Comparison of ENCODE assay signal across 9 mouse cellular contexts in genomic region chr14:14704651-14705050, GRCm38 (mm10). TPM values are rescaled to one million over a fixed set of nuclear protein-coding genes. Genes with fewer than 3 reads are reported as not detected.
DNase-seq lines count a peak whose midpoint lies in the region; ATAC-seq and TF ChIP-seq lines count a peak whose summit lies in the region.
"Had no signal": no experiment of that assay in that cellular context is flagged by ENCODE, and none has a peak within 500 bp of the region (broad histone marks: within the 10 kb centered on the region; RNA-seq: fewer than 3 reads in every experiment).

No protein-coding gene starts in this region.

- H3K27me3 ChIP-seq in heart, embryonic 13.5 days (replicated peaks) = no peaks in the 10 kb centered on the region
- no peaks in the 10 kb centered on the region for H3K27me3 ChIP-seq in ES-Bruce4 (ENCODE audit: control insufficient read depth, insufficient read depth, low read length, poor library complexity, severe bottlenecking)
- H3K27me3 ChIP-seq in hindbrain, embryonic 11.5 days (ENCODE audit: control insufficient read depth, insufficient read depth, low read length) = no peaks in the 10 kb centered on the region
- no peaks in the 10 kb centered on the region for H3K27me3 ChIP-seq in midbrain, embryonic 10.5 days (ENCODE audit: low read depth, poor library complexity, severe bottlenecking)

- DNase-seq in heart, adult 9 months (ENCODE audit: low spot score in 2 of 2) = no peak
- DNase-seq in hindbrain, embryonic 11.5 days (ENCODE audit: low spot score) = no peak
- no peak for DNase-seq in midbrain, embryonic 10.5 days (ENCODE audit: low spot score)
- DNase-seq in retina, postnatal 1 day = no peak
- no peak for DNase-seq in gastrocnemius, postnatal 10 days
- DNase-seq in right cerebral cortex, postnatal 14 days = no peak
- DNase-seq: kidney, adult 2 months had no signal

- H3K4me2 ChIP-seq in heart, embryonic 13.5 days = peak overlapping the region; percentile 78
- H3K4me2 ChIP-seq in hindbrain, embryonic 11.5 days (replicated peaks; ENCODE audit: low read depth, low read length) = peak overlapping the region; percentile 58

- peaks cover 14% of the 10 kb centered on the region for H3K4me1 ChIP-seq in heart, embryonic 13.5 days
- H3K4me1 ChIP-seq in ES-Bruce4 (ENCODE audit: control insufficient read depth, insufficient read depth, low read length) = no peaks in the 10 kb centered on the region
- H3K4me1 ChIP-seq in hindbrain, embryonic 11.5 days (replicated peaks; ENCODE audit: control insufficient read depth, insufficient read depth, low read length) = no peaks in the 10 kb centered on the region
- peaks cover 27% of the 10 kb centered on the region for H3K4me1 ChIP-seq in midbrain, embryonic 10.5 days

- TF ChIP-seq POLR2A in ES-Bruce4 (IDR thresholded peaks at IDR 0.05; ENCODE audit: insufficient read depth, low read length) = no peak

- WGBS in heart, embryonic 13.5 days = 81% methylated on average over 2 of the region's 2 CpGs
- WGBS in hindbrain, embryonic 11.5 days = 73% methylated on average over 2 of the region's 2 CpGs
- WGBS in midbrain, embryonic 10.5 days = 91% methylated on average over 2 of the region's 2 CpGs

- peaks cover 5% of the 10 kb centered on the region for H3K36me3 ChIP-seq in heart, embryonic 13.5 days
- no peaks in the 10 kb centered on the region for H3K36me3 ChIP-seq in ES-Bruce4 (ENCODE audit: control insufficient read depth, insufficient read depth, low read length, poor library complexity, severe bottlenecking)
- H3K36me3 ChIP-seq in hindbrain, embryonic 11.5 days (ENCODE audit: control insufficient read depth, insufficient read depth, low read length) = no peaks in the 10 kb centered on the region
- peaks cover 35% of the 10 kb centered on the region for H3K36me3 ChIP-seq in midbrain, embryonic 10.5 days

- no peaks in the 10 kb centered on the region for H3K9me3 ChIP-seq in heart, embryonic 13.5 days
- H3K9me3 ChIP-seq in ES-Bruce4 (replicated peaks; ENCODE audit: control insufficient read depth, insufficient read depth, low read length, poor library complexity, severe bottlenecking) = no peaks in the 10 kb centered on the region
- H3K9me3 ChIP-seq in hindbrain, embryonic 11.5 days (ENCODE audit: control insufficient read depth, low read length) = no peaks in the 10 kb centered on the region
- no peaks in the 10 kb centered on the region for H3K9me3 ChIP-seq in midbrain, embryonic 10.5 days (replicated peaks)

- H3K9ac ChIP-seq in heart, embryonic 13.5 days = peak overlapping the region; percentile 98
- 0 out of 2 replicates have a peak overlapping the region, but pooled peaks have one; percentile 99 for H3K9ac ChIP-seq in ES-Bruce4 (ENCODE audit: low read depth, poor library complexity, severe bottlenecking)
- peak overlapping the region; percentile 99; the same call in 1 of the 2 replicates for H3K9ac ChIP-seq in hindbrain, embryonic 11.5 days (ENCODE audit: low read depth, low read length)

- H3K4me3 ChIP-seq in heart, embryonic 13.5 days = peak overlapping the region; percentile 90
- H3K4me3 ChIP-seq in ES-Bruce4 (ENCODE audit: low read depth, low read length) = no peak overlapping the region
- H3K4me3 ChIP-seq in hindbrain, embryonic 11.5 days (ENCODE audit: low read depth, low read length) = peak overlapping the region; percentile 84
- H3K4me3 ChIP-seq in midbrain, embryonic 10.5 days = peak overlapping the region; percentile 88

- ATAC-seq in heart, embryonic 13.5 days (ENCODE audit: extremely low read depth, insufficient number of reproducible peaks, low FRiP score, low TSS enrichment) = no peak
- ATAC-seq in hindbrain, embryonic 11.5 days (ENCODE audit: low FRiP score) = no peak

- no peak for TF ChIP-seq CTCF in ES-Bruce4 (IDR thresholded peaks at IDR 0.05; ENCODE audit: low read depth, low read length)

- no peak overlapping the region for H3K27ac ChIP-seq in heart, embryonic 13.5 days (replicated peaks)
- H3K27ac ChIP-seq in ES-Bruce4 (ENCODE audit: insufficient read depth, low read length) = no peak overlapping the region
- no peak overlapping the region for H3K27ac ChIP-seq in hindbrain, embryonic 11.5 days (ENCODE audit: low read depth, low read length)
- H3K27ac ChIP-seq in midbrain, embryonic 10.5 days (replicated peaks) = no peak overlapping the region

- no peak for TF ChIP-seq EP300 in ES-Bruce4 (IDR thresholded peaks at IDR 0.05; ENCODE audit: insufficient read depth, low read depth, low read length)

RNA-seq across cellular contexts. Expression of gene Slc4a7, which starts 2.6 kb away (rescaled TPM):
- polyA plus RNA-seq in heart, embryonic 13.5 days (2015; fragmentation: Nextera tagmentation; extraction: Ambion mirVana) = 12.5 and 12.6 TPM in 2 replicates
- 81.0 and 81.1 TPM in 2 replicates for polyA plus RNA-seq in ES-Bruce4 (2011; ENCODE audit: insufficient read depth, insufficient read length, low read depth, missing spikeins)
- polyA plus RNA-seq in hindbrain, embryonic 11.5 days (2014; fragmentation: Nextera tagmentation; extraction: Ambion mirVana) = 27.0 and 38.4 TPM in 2 replicates
- 32.1 and 36.7 TPM in 2 replicates for polyA plus RNA-seq in midbrain, embryonic 10.5 days (2016; fragmentation: Nextera tagmentation; extraction: Ambion mirVana)
- 10 to 100 TPM; 11.7 to 13.2 TPM for total RNA-seq in gastrocnemius, postnatal 10 days (2021)
